8 mouse cellular contexts compared by ENCODE assay signal in the genomic region with DNA sequence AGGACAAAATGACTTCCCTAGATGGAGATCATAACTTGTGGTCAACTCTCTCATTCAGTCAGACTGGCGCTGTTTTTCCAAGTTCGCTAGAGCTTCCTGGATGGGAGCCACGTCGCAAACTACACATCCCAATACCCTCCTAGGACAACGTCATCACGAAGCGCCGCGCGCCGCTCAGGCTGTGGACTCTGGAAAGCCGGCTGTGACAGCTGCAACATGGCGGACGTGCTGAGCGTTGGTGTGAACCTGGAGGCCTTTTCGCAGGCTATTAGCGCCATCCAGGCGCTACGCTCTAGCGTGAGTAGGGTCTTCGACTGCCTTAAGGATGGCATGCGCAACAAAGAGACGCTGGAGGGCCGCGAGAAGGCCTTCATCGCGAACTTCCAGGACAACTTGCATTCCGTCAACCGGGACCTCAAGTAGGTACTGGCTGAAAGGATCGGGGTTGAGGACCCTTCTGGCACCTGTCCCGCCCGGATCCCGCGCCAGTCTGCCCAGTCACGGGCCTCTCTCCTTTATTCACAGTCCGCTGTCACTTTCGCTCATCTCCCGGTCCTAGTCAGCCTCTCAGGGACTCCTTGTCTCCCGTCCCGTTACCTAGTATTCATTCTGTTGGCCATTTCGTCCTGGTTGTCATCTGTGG. TPM values are rescaled to one million over a fixed set of nuclear protein-coding genes. Genes with fewer than 3 reads are reported as not detected.
DNase-seq lines count a peak whose midpoint lies in the region; ATAC-seq and TF ChIP-seq lines count a peak whose summit lies in the region.

Gene Med27 (plus strand): TSS at position 191 of the 643 bp plus-strand sequence.

- peak; percentile 86 for TF ChIP-seq POLR2A in CH12.LX (IDR thresholded peaks at IDR 0.05; ENCODE audit: low read depth, low read length)

- peak; percentile 93 for ATAC-seq in forebrain, embryonic 11.5 days (replicated peaks; ENCODE audit: low FRiP score)
- ATAC-seq in heart, embryonic 16.5 days (replicated peaks; ENCODE audit: extremely low read depth, insufficient read depth, low FRiP score), result peak; percentile 99
- peak; percentile 95 for ATAC-seq in liver, embryonic 15.5 days (ENCODE audit: insufficient read depth)
- peak; percentile 93 for ATAC-seq in neural tube, embryonic 12.5 days (ENCODE audit: low FRiP score, low read depth)

- peak within 1 kb of the TSS; percentile 85 for H3K4me2 ChIP-seq in CH12.LX (ENCODE audit: insufficient read depth, low read depth, poor library complexity, severe bottlenecking)
- H3K4me2 ChIP-seq in forebrain, embryonic 11.5 days (ENCODE audit: low read depth, low read length, severe bottlenecking), result peak within 1 kb of the TSS; percentile 75
- H3K4me2 ChIP-seq in heart, embryonic 16.5 days (ENCODE audit: low read depth, low read length), result peak within 1 kb of the TSS; percentile 90
- peak within 1 kb of the TSS; percentile 82 for H3K4me2 ChIP-seq in liver, embryonic 15.5 days
- H3K4me2 ChIP-seq in neural tube, embryonic 12.5 days (replicated peaks), result peak within 1 kb of the TSS; percentile 74

- H3K4me3 ChIP-seq in CH12.LX (replicated peaks in 1 of 3; ENCODE audit: low read depth in 2 of 3, low read length in 2 of 3, poor library complexity in 1 of 3), result peak within 1 kb of the TSS; percentile 83 to 99 (median 96)
- H3K4me3 ChIP-seq in forebrain, embryonic 11.5 days (ENCODE audit: low read depth, low read length), result peak within 1 kb of the TSS; percentile 74
- H3K4me3 ChIP-seq in heart, embryonic 16.5 days (ENCODE audit: low read length), result peak within 1 kb of the TSS; percentile 83
- H3K4me3 ChIP-seq in liver, embryonic 15.5 days (replicated peaks), result peak within 1 kb of the TSS; percentile 72
- H3K4me3 ChIP-seq in neural tube, embryonic 12.5 days, result peak within 1 kb of the TSS; percentile 83

- in situ Hi-C loops in CH12.LX (cut with MboI; ENCODE audit: low pct_ligation_motif_present, low pct_unique_long_range_greater_than_20kb, low sequenced_read_pairs), result no loop called here

- no peaks in the 10 kb centered on the region; the same call in none of the 2 replicates for H3K79me2 ChIP-seq in CH12.LX (replicated peaks; ENCODE audit: control insufficient read depth, extremely low read depth, insufficient read depth, poor library complexity, severe bottlenecking)

- TF ChIP-seq CTCF in CH12.LX (conservative IDR thresholded peaks at IDR 0.05 in 1 of 2, IDR thresholded peaks at IDR 0.05 in 1 of 2; ENCODE audit: low read depth in 2 of 2, low read length in 2 of 2), result 0 out of 4 replicates have a peak, but pooled peaks of 1 of the 2 experiments have one; percentile 18

- no peaks in the 10 kb centered on the region for H3K9me3 ChIP-seq in CH12.LX (replicated peaks; ENCODE audit: low read length)
- H3K9me3 ChIP-seq in forebrain, embryonic 11.5 days (ENCODE audit: control insufficient read depth, low read length), result no peaks in the 10 kb centered on the region
- H3K9me3 ChIP-seq in heart, embryonic 16.5 days (replicated peaks; ENCODE audit: control insufficient read depth, low read length), result no peaks in the 10 kb centered on the region
- no peaks in the 10 kb centered on the region for H3K9me3 ChIP-seq in liver, embryonic 15.5 days (replicated peaks)
- no peaks in the 10 kb centered on the region for H3K9me3 ChIP-seq in neural tube, embryonic 12.5 days

- dilution Hi-C loops in CH12.LX (cut with MboI; ENCODE audit: extremely low pct_ligation_motif_present, extremely low pct_unique_long_range_greater_than_20kb, low sequenced_read_pairs), result no loop called here

- 1% methylated on average over 41 of the region's 41 CpGs for whole genome bisulfite sequencing in forebrain, embryonic 11.5 days
- WGBS in heart, embryonic 16.5 days, result 1% methylated on average over 41 of the region's 41 CpGs
- whole genome bisulfite sequencing in liver, embryonic 15.5 days (ENCODE audit: insufficient replicate concordance), result under 1% methylated on average over 41 of the region's 41 CpGs
- 2% methylated on average over 41 of the region's 41 CpGs for WGBS in neural tube, embryonic 12.5 days

- H3K27me3 ChIP-seq in CH12.LX (replicated peaks), result no peaks in the 10 kb centered on the region
- no peaks in the 10 kb centered on the region for H3K27me3 ChIP-seq in forebrain, embryonic 11.5 days (ENCODE audit: control insufficient read depth, insufficient read depth, low read length)
- no peaks in the 10 kb centered on the region for H3K27me3 ChIP-seq in heart, embryonic 16.5 days (ENCODE audit: control insufficient read depth, insufficient read depth, low read length)
- no peaks in the 10 kb centered on the region for H3K27me3 ChIP-seq in liver, embryonic 15.5 days
- no peaks in the 10 kb centered on the region for H3K27me3 ChIP-seq in neural tube, embryonic 12.5 days (replicated peaks)

- TF ChIP-seq EP300 in CH12.LX (IDR thresholded peaks at IDR 0.05; ENCODE audit: low read length), result no peak

- peaks cover 18 to 30% of the 10 kb centered on the region in 2 experiments for H3K36me3 ChIP-seq in CH12.LX (replicated peaks in 1 of 2; ENCODE audit: control insufficient read depth in 1 of 2, insufficient read depth in 1 of 2, low read length in 1 of 2)
- H3K36me3 ChIP-seq in forebrain, embryonic 11.5 days (ENCODE audit: control insufficient read depth, insufficient read depth, low read length), result no peaks in the 10 kb centered on the region; the same call in 1 of the 2 replicates
- 0 out of 2 replicates have a peak, but pooled peaks cover 11% of the 10 kb centered on the region for H3K36me3 ChIP-seq in heart, embryonic 16.5 days (ENCODE audit: control insufficient read depth, insufficient read depth)
- peaks cover 18% of the 10 kb centered on the region for H3K36me3 ChIP-seq in liver, embryonic 15.5 days (replicated peaks)
- H3K36me3 ChIP-seq in neural tube, embryonic 12.5 days, result peaks cover 21% of the 10 kb centered on the region

- peaks cover 3 to 14% of the 10 kb centered on the region in 2 experiments; a peak in 3 of 4 replicates for H3K4me1 ChIP-seq in CH12.LX (ENCODE audit: control insufficient read depth in 1 of 2, insufficient read depth in 2 of 2)
- peaks cover 2% of the 10 kb centered on the region; the same call in 1 of the 2 replicates for H3K4me1 ChIP-seq in forebrain, embryonic 11.5 days (replicated peaks; ENCODE audit: control insufficient read depth, insufficient read depth, low read length)
- peaks cover 8% of the 10 kb centered on the region for H3K4me1 ChIP-seq in heart, embryonic 16.5 days (ENCODE audit: control insufficient read depth, insufficient read depth, low read length)
- H3K4me1 ChIP-seq in liver, embryonic 15.5 days (replicated peaks), result peaks cover 10% of the 10 kb centered on the region
- peaks cover 8% of the 10 kb centered on the region; the same call in 1 of the 2 replicates for H3K4me1 ChIP-seq in neural tube, embryonic 12.5 days

- no peak within 1 kb of the TSS for H3K27ac ChIP-seq in CH12.LX (ENCODE audit: insufficient read depth, low read depth)
- no peak within 1 kb of the TSS for H3K27ac ChIP-seq in forebrain, embryonic 11.5 days (ENCODE audit: low read depth, low read length)
- peak within 1 kb of the TSS; percentile 41 for H3K27ac ChIP-seq in heart, embryonic 16.5 days (ENCODE audit: low read length)
- H3K27ac ChIP-seq in liver, embryonic 15.5 days (replicated peaks), result no peak within 1 kb of the TSS
- H3K27ac ChIP-seq in neural tube, embryonic 12.5 days, result peak within 1 kb of the TSS; percentile 60; the same call in 1 of the 2 replicates

- no peak for TF ChIP-seq RAD21 in CH12.LX (IDR thresholded peaks at IDR 0.05; ENCODE audit: low read depth, low read length)

- DNase-seq in CH12.LX (ENCODE audit: extremely low read depth), result peak; percentile 94
- peak; percentile 92 for DNase-seq in c-Kit-positive CD71-positive TER-119-negative erythroid progenitor cells, embryonic 14.5 days (ENCODE audit: low read depth)
- peak; percentile 96 for DNase-seq in forebrain, embryonic 11.5 days (ENCODE audit: low spot score)
- peak; percentile 97 to 99 for DNase-seq in kidney, postnatal 36 days
- peak; percentile 96 for DNase-seq in telencephalon, adult 2 months (ENCODE audit: low read depth, low spot score)

- peak within 1 kb of the TSS; percentile 68 for H3K9ac ChIP-seq in CH12.LX (ENCODE audit: insufficient read depth, low read depth)
- H3K9ac ChIP-seq in forebrain, embryonic 11.5 days (ENCODE audit: low read length), result peak within 1 kb of the TSS; percentile 73
- H3K9ac ChIP-seq in heart, embryonic 16.5 days (ENCODE audit: low read length), result peak within 1 kb of the TSS; percentile 87
- peak within 1 kb of the TSS; percentile 69 for H3K9ac ChIP-seq in liver, embryonic 15.5 days
- H3K9ac ChIP-seq in neural tube, embryonic 12.5 days, result peak within 1 kb of the TSS; percentile 79

TF ChIP-seq in CH12.LX, 34 proteins besides CTCF, POLR2A, EP300 and RAD21 (continues in another document):
- TF ChIP-seq UBTF (IDR thresholded peaks at IDR 0.05; ENCODE audit: low read depth, low read length), result no peak
- TF ChIP-seq ZNF384 (IDR thresholded peaks at IDR 0.05; ENCODE audit: low read depth, low read length), result peak; percentile 19; the same call in 1 of the 2 replicates
- TF ChIP-seq ZKSCAN1 (IDR thresholded peaks at IDR 0.05; ENCODE audit: borderline replicate concordance, low read depth, low read length), result peak; percentile 16; the same call in 1 of the 2 replicates
- 0 out of 2 replicates have a peak, but pooled peaks have one; percentile 27 for TF ChIP-seq RCOR1 (conservative IDR thresholded peaks at IDR 0.05; ENCODE audit: low read depth, low read length)
- peak; percentile 55; the same call in 1 of the 2 replicates for TF ChIP-seq ETS1 (conservative IDR thresholded peaks at IDR 0.05; ENCODE audit: low read depth, low read length)
- TF ChIP-seq KAT2A (IDR thresholded peaks at IDR 0.05; ENCODE audit: insufficient replicate concordance, low read length), result peak; percentile 99
- TF ChIP-seq CHD1 (IDR thresholded peaks at IDR 0.05; ENCODE audit: low read depth, low read length), result no peak
- peak; percentile 98 for TF ChIP-seq ELF1 (IDR thresholded peaks at IDR 0.05; ENCODE audit: low read depth, low read length)
- peak; percentile 59; the same call in 1 of the 2 replicates for TF ChIP-seq TBP (conservative IDR thresholded peaks at IDR 0.05; ENCODE audit: low read depth, low read length)
- peak; percentile 99 for TF ChIP-seq SIN3A (IDR thresholded peaks at IDR 0.05; ENCODE audit: low read length)
- peak; percentile 53 for TF ChIP-seq CHD2 (IDR thresholded peaks at IDR 0.05; ENCODE audit: low read length)
- no peak for TF ChIP-seq MAZ (IDR thresholded peaks at IDR 0.05; ENCODE audit: low read depth, low read length)
- peak; percentile 65 for TF ChIP-seq NRF1 (IDR thresholded peaks at IDR 0.05; ENCODE audit: low read depth, low read length)

RNA-seq across cellular contexts. Expression of gene Med27, which starts in this region (rescaled TPM):
- 32.1 and 33.2 TPM in 2 replicates for total RNA-seq in CH12.LX (2012; rRNA removed)
- total RNA-seq in CH12.LX (2014; rRNA removed), result 36.2 and 36.3 TPM in 2 replicates
- polyA plus RNA-seq in CH12.LX (2012; ENCODE audit: insufficient read length, low read depth), result 28.6 and 33.6 TPM in 2 replicates
- 65.9 and 70.1 TPM in 2 replicates for polyA plus RNA-seq in forebrain, embryonic 11.5 days (2014; fragmentation: Nextera tagmentation; extraction: Ambion mirVana)
- polyA plus RNA-seq in heart, embryonic 16.5 days (2015; fragmentation: Nextera tagmentation; extraction: Ambion mirVana), result 30.1 and 31.1 TPM in 2 replicates
- polyA plus RNA-seq in liver, embryonic 15.5 days (2015; fragmentation: Nextera tagmentation; extraction: Ambion mirVana), result 16.8 and 16.9 TPM in 2 replicates
- 75.2 and 76.3 TPM in 2 replicates for polyA plus RNA-seq in neural tube, embryonic 12.5 days (2016; fragmentation: Nextera tagmentation; extraction: Ambion mirVana)

Comparison
In these comparisons a context has a peak if more than half of its experiments do, and no peak if none do; other contexts are left out.
1. H3K27ac ChIP-seq: peak in heart, embryonic 16.5 days (single experiment) and neural tube, embryonic 12.5 days (single experiment); none in CH12.LX (single experiment), forebrain, embryonic 11.5 days (single experiment) and liver, embryonic 15.5 days (single experiment).
2. Peak in every context shown above with its lines, with median percentiles within 50 percentile points of each other: DNase-seq, H3K4me2 ChIP-seq, H3K4me3 ChIP-seq, H3K9ac ChIP-seq and ATAC-seq.